Mouse (Mus musculus) erythroblast, embryonic 14.5 days (primary cell): ENCODE measurements around the gene 1700025C18Rik. TPM values are rescaled to one million over a fixed set of nuclear protein-coding genes. Genes with fewer than 3 reads are reported as not detected.

Source experiments
- H3K27me3 ChIP-seq: 2 replicates; pipeline ENCODE4 v1.6.1; 2012; ENCODE audit warnings: inconsistent platforms; ENCODE audit not compliant: control insufficient read depth
- H3K36me3 ChIP-seq: 2 replicates; pipeline ENCODE4 v1.6.1; 2012; ENCODE audit warnings: mild to moderate bottlenecking, inconsistent platforms; ENCODE audit not compliant: control insufficient read depth
- H3K4me1 ChIP-seq: 2 replicates; pipeline ENCODE4 v1.6.1; 2012; ENCODE audit warnings: inconsistent platforms; ENCODE audit not compliant: control insufficient read depth
- H3K4me3 ChIP-seq: replicated peaks from 2 replicates; pipeline ENCODE3; 2012; ENCODE audit warnings: moderate library complexity, mild to moderate bottlenecking, inconsistent platforms
- H3K9me3 ChIP-seq: 2 replicates; pipeline ENCODE4 v1.6.1; 2012; ENCODE audit warnings: low read length, inconsistent platforms, mixed read lengths; ENCODE audit not compliant: control insufficient read depth
- GATA1 ChIP-seq: IDR thresholded peaks from 2 replicates; pipeline ENCODE4 v1.6.1; 2012; ENCODE audit warnings: low read length, inconsistent platforms, mixed read lengths
- TAL1 ChIP-seq: IDR thresholded peaks from 3 replicates; pipeline ENCODE4 v1.6.1; 2012; ENCODE audit warnings: low read length, inconsistent platforms, mixed read lengths
- polyA plus RNA-seq: library from polyadenylated mRNA; stranded (reverse); fragments of >175 nt; gene quantifications from 2 replicates; pipeline ENCODE4 v1.2.3, GENCODE M21; 2012

1700025C18Rik gene
- polyA plus RNA-seq, 1 experiment = not detected

GRCm38 (mm10) chr2:165051566-165051965 lies 39.0 kb downstream of the 1700025C18Rik start:
- Histone ChIP-seq H3K27me3 (peaks cover 21% of the 10 kb centered on the region), H3K9me3 (peaks cover 9% of the 10 kb centered on the region), H3K4me3 (no peak overlapping the region), H3K4me1 (no peaks in the 10 kb centered on the region), H3K36me3 (no peaks in the 10 kb centered on the region)
- TF ChIP-seq TAL1 (no peak), GATA1 (no peak)

GRCm38 (mm10) chr2:165050826-165051548 lies 39.6 kb downstream of the 1700025C18Rik start:
- H3K9me3 ChIP-seq = peaks cover 9% of the 10 kb centered on the region
- H3K36me3 ChIP-seq = no peaks in the 10 kb centered on the region
- H3K27me3 ChIP-seq = peaks cover 17% of the 10 kb centered on the region
- H3K4me1 ChIP-seq = no peaks in the 10 kb centered on the region
- H3K4me3 ChIP-seq = no peak overlapping the region
- TF ChIP-seq TAL1 (no peak), GATA1 (no peak)

DNA sequence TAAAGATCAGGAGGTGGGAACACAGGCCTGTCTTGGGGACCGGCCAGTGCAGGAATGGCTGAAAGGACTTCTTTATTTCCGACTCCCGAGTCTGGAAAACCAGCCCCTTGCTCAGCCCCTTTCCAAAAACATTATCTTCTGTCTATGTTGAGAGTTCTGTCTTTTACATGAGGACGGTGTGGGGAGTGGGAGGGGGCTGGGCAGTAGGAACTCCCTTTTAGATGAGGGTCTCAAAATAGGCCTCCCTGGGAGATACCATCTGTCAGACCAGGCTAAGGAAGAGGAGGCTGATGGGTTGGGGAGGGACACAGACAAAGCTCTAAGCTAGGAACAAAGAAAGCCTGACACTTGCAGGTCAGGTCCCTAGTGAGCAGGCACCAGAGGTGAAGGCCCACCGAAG lies 41.5 kb downstream of the 1700025C18Rik start:
- Histone ChIP-seq H3K27me3 (peaks cover 5% of the 10 kb centered on the region; the same call in 1 of the 2 replicates), H3K36me3 (no peaks in the 10 kb centered on the region), H3K4me1 (no peaks in the 10 kb centered on the region), H3K4me3 (no peak overlapping the region), H3K9me3 (peaks cover 6% of the 10 kb centered on the region)
- TF ChIP-seq GATA1 (no peak), TAL1 (no peak)

DNA sequence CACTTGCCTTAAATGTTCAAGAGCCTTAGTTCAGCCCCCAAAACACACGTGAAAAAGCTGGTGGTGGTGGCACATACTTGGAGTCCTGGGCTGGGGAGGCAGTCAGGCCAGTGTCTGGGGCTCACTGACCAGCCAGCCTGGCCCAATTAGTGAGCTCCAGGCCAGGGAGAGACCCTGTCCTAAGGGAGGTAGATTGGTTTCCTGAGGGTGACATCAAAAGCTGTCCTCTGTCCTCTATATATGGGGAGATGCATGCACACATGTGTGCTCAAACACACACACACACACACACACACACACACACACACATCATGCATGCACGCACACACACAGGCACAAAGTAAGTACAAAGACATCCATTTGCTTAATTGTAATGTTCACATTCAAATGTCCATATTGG lies 46.8 kb downstream of the 1700025C18Rik start:
- no peak overlapping the region for H3K4me3 ChIP-seq
- H3K27me3 ChIP-seq = peaks cover 20% of the 10 kb centered on the region
- TF ChIP-seq TAL1 = no peak
- TF ChIP-seq GATA1 = no peak
- no peaks in the 10 kb centered on the region for H3K4me1 ChIP-seq
- no peaks in the 10 kb centered on the region for H3K9me3 ChIP-seq
- no peaks in the 10 kb centered on the region for H3K36me3 ChIP-seq

- no peaks in the 10 kb centered on the region for H3K36me3 ChIP-seq
- no peaks in the 10 kb centered on the region for H3K9me3 ChIP-seq
- no peak for TF ChIP-seq GATA1
- no peaks in the 10 kb centered on the region for H3K4me1 ChIP-seq
- peaks cover 20% of the 10 kb centered on the region for H3K27me3 ChIP-seq
- no peak overlapping the region for H3K4me3 ChIP-seq
Observed at GRCm38 (mm10) chr2:165043090-165043636, 47.4 kb downstream of the 1700025C18Rik start.

DNA sequence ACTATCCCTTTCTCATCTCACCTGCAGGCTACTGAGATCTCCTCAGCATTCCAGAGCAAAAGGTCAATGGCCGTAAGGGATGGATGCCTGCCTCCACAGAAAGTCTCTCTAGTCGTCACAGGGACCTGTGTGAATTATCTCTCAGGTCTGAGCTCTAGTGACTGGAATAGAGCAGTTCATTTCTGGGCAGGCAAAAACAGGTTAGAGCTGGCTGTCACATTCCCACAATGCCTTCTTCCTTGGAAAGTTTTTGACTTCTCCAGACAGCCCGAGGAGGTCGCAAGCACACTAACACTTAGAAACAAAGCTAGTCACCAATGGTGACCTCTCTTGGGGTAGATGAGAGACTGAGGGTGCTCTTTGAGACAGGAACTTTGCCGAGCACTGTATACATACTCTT lies 48.4 kb downstream of the 1700025C18Rik start:
- Histone ChIP-seq H3K9me3 (no peaks in the 10 kb centered on the region), H3K36me3 (no peaks in the 10 kb centered on the region), H3K4me3 (no peak overlapping the region), H3K4me1 (no peaks in the 10 kb centered on the region), H3K27me3 (peaks cover 26% of the 10 kb centered on the region)
- no peak for TF ChIP-seq TAL1
- no peak for TF ChIP-seq GATA1

GRCm38 (mm10) chr2:165037415-165037814 lies 53.1 kb downstream of the 1700025C18Rik start:
- Histone ChIP-seq H3K36me3 (no peaks in the 10 kb centered on the region), H3K9me3 (no peaks in the 10 kb centered on the region), H3K27me3 (peaks cover 16% of the 10 kb centered on the region), H3K4me1 (peaks cover 24% of the 10 kb centered on the region), H3K4me3 (no peak overlapping the region)
- TF ChIP-seq GATA1 = no peak
- no peak for TF ChIP-seq TAL1

GRCm38 (mm10) chr2:165035058-165035431 lies 55.5 kb downstream of the 1700025C18Rik start:
- Histone ChIP-seq H3K36me3 (peaks cover 5% of the 10 kb centered on the region; the same call in 1 of the 2 replicates), H3K4me1 (peaks cover 24% of the 10 kb centered on the region), H3K27me3 (peaks cover 13% of the 10 kb centered on the region), H3K9me3 (no peaks in the 10 kb centered on the region), H3K4me3 (peak overlapping the region; percentile 93)
- no peak for TF ChIP-seq GATA1
- TF ChIP-seq TAL1 = no peak

- Histone ChIP-seq H3K4me1 (peaks cover 24% of the 10 kb centered on the region), H3K36me3 (peaks cover 5% of the 10 kb centered on the region; the same call in 1 of the 2 replicates), H3K4me3 (peak within 1 kb of the TSS; percentile 93), H3K9me3 (no peaks in the 10 kb centered on the region), H3K27me3 (peaks cover 10% of the 10 kb centered on the region)
- TF ChIP-seq TAL1 (no peak), GATA1 (no peak)
Observed at GRCm38 (mm10) chr2:165034131-165035057, 56.2 kb downstream of the 1700025C18Rik start, which contains the start of gene Ncoa5. TSS of gene Ncoa5 (minus strand) at chr2:165034867.
